Mouse (Mus musculus) forebrain, postnatal 0 days (tissue): ENCODE measurements around the gene Gm45623. TPM values are rescaled to one million over a fixed set of nuclear protein-coding genes. Genes with fewer than 3 reads are reported as not detected.

Experiments used
- ATAC-seq: fragments of 200-750 bp; cut with Nextera tagmentation; 2 replicates; pipeline ENCODE4 v1.8.0; 2017; ENCODE audit warnings: mild to moderate bottlenecking, moderate library complexity
- DNase-seq: peaks from one replicate; pipeline ENCODE4 v3.0.0-alpha.2; 2015
- H3K27ac ChIP-seq: fragments of 300-500 bp; sonication (generic); 2 replicates; pipeline ENCODE4 v1.5.1; 2014; ENCODE audit warnings: low read depth, mild to moderate bottlenecking, antibody characterized with exemption, low read length, moderate library complexity, mixed read lengths
- H3K27me3 ChIP-seq: fragments of 300-500 bp; sonication (generic); 2 replicates; pipeline ENCODE4 v1.6.1; 2014; ENCODE audit warnings: mild to moderate bottlenecking, low read length, mixed read lengths; ENCODE audit not compliant: insufficient read depth
- H3K36me3 ChIP-seq: fragments of 300-500 bp; sonication (generic); 2 replicates; pipeline ENCODE4 v1.6.1; 2014; ENCODE audit warnings: mild to moderate bottlenecking, moderate library complexity; ENCODE audit not compliant: insufficient read depth
- H3K4me1 ChIP-seq: fragments of 300-500 bp; sonication (generic); 2 replicates; pipeline ENCODE4 v1.6.1; 2014; ENCODE audit warnings: antibody characterized with exemption; ENCODE audit not compliant: insufficient read depth
- H3K4me2 ChIP-seq: fragments of 300-500 bp; sonication (generic); 2 replicates; pipeline ENCODE4 v1.6.1; 2014; ENCODE audit warnings: low read depth, mild to moderate bottlenecking, moderate library complexity
- H3K4me3 ChIP-seq: fragments of 300-500 bp; sonication (generic); 2 replicates; pipeline ENCODE4 v1.5.1; 2014; ENCODE audit warnings: low read depth, low read length, mixed read lengths
- H3K9ac ChIP-seq: fragments of 300-500 bp; sonication (generic); 2 replicates; pipeline ENCODE4 v1.6.1; 2014; ENCODE audit warnings: mild to moderate bottlenecking
- H3K9me3 ChIP-seq: fragments of 300-500 bp; sonication (generic); 2 replicates; pipeline ENCODE4 v1.6.1; 2016; ENCODE audit warnings: low read length
- CTCF ChIP-seq: sonication (generic); IDR thresholded peaks from 2 replicates; pipeline ENCODE4 v1.5.1; 2016; ENCODE audit warnings: antibody characterized with exemption, control low read depth, low read depth
- WGBS: fragments of 180-500 bp; shearing (Covaris S2); extraction: QIAGEN DNeasy Blood & Tissue Kit; methylation state at CpG from one replicate; pipeline ENCODE4 v1.1.7; 2014; 5-methylcytosine and 5-hydroxymethylcytosine counted together
- polyA plus RNA-seq: library from polyadenylated mRNA; unstranded; fragments of >200 nt; fragmentation: Nextera tagmentation; extraction: Ambion mirVana; gene quantifications from 2 replicates; pipeline ENCODE4 v1.2.1, GENCODE M21; 2015
- total RNA-seq: library from RNA; depleted of rRNA; stranded (reverse); fragments of >200 nt; gene quantifications from 2 replicates; pipeline ENCODE4 v1.2.3, GENCODE M21; 2014

The Gm45623 gene
- total and polyA plus RNA-seq, 2 experiments from 2014 or later = 3.4 to 8.8 TPM

- no peak overlapping the region for H3K9ac ChIP-seq
- peaks cover 35% of the 10 kb centered on the region for H3K36me3 ChIP-seq
- DNase-seq (no peak), ATAC-seq (no peak)
- H3K4me3 ChIP-seq = no peak overlapping the region
- H3K9me3 ChIP-seq = no peaks in the 10 kb centered on the region
- no peaks in the 10 kb centered on the region for H3K4me1 ChIP-seq
- no peak overlapping the region for H3K27ac ChIP-seq
- 79% methylated on average over 7 of the region's 7 CpGs for WGBS
- TF ChIP-seq CTCF = no peak
- no peak overlapping the region for H3K4me2 ChIP-seq
- H3K27me3 ChIP-seq = no peaks in the 10 kb centered on the region
Observed at GRCm38 (mm10) chr13:56741691-56742090, 11.9 kb downstream of the Gm45623 start.

GRCm38 (mm10) chr13:56740496-56740895, 13.1 kb downstream of the Gm45623 start:
- H3K4me1 ChIP-seq = no peaks in the 10 kb centered on the region
- no peak overlapping the region for H3K4me3 ChIP-seq
- TF ChIP-seq CTCF = no peak
- H3K27ac ChIP-seq = no peak overlapping the region
- H3K36me3 ChIP-seq = peaks cover 40% of the 10 kb centered on the region
- ATAC-seq (no peak), DNase-seq (no peak)
- 83% methylated on average over 6 of the region's 6 CpGs for WGBS
- H3K4me2 ChIP-seq = no peak overlapping the region
- H3K9me3 ChIP-seq = no peaks in the 10 kb centered on the region
- no peak overlapping the region for H3K9ac ChIP-seq
- no peaks in the 10 kb centered on the region for H3K27me3 ChIP-seq

GRCm38 (mm10) chr13:56739556-56739955, 14.1 kb downstream of the Gm45623 start:
- no peaks in the 10 kb centered on the region for H3K9me3 ChIP-seq
- no peak overlapping the region for H3K4me3 ChIP-seq
- H3K4me1 ChIP-seq = no peaks in the 10 kb centered on the region
- TF ChIP-seq CTCF = no peak
- DNase-seq (no peak), ATAC-seq (no peak)
- no peak overlapping the region for H3K27ac ChIP-seq
- peaks cover 44% of the 10 kb centered on the region for H3K36me3 ChIP-seq
- H3K4me2 ChIP-seq = no peak overlapping the region
- no peaks in the 10 kb centered on the region for H3K27me3 ChIP-seq
- H3K9ac ChIP-seq = no peak overlapping the region
- WGBS = 93% methylated on average over 5 of the region's 5 CpGs

- peak; percentile 74 for TF ChIP-seq CTCF
- no peak overlapping the region for H3K4me3 ChIP-seq
- no peaks in the 10 kb centered on the region for H3K4me1 ChIP-seq
- WGBS = 54% methylated on average over 6 of the region's 6 CpGs
- no peak overlapping the region for H3K9ac ChIP-seq
- H3K9me3 ChIP-seq = no peaks in the 10 kb centered on the region
- H3K36me3 ChIP-seq = peaks cover 49% of the 10 kb centered on the region
- peak; percentile 48 for DNase-seq
- H3K27ac ChIP-seq = no peak overlapping the region
- no peak for ATAC-seq
- H3K27me3 ChIP-seq = no peaks in the 10 kb centered on the region
- no peak overlapping the region for H3K4me2 ChIP-seq
Observed at GRCm38 (mm10) chr13:56735212-56735875, 18.3 kb downstream of the Gm45623 start.

GRCm38 (mm10) chr13:56734617-56735016, 19.0 kb downstream of the Gm45623 start:
- no peak for ATAC-seq

GRCm38 (mm10) chr13:56729046-56729445, 24.6 kb downstream of the Gm45623 start:
- Histone ChIP-seq H3K4me2 (no peak overlapping the region), H3K36me3 (peaks cover 34% of the 10 kb centered on the region), H3K27ac (no peak overlapping the region), H3K9me3 (no peaks in the 10 kb centered on the region), H3K27me3 (no peaks in the 10 kb centered on the region), H3K4me3 (no peak overlapping the region), H3K4me1 (no peaks in the 10 kb centered on the region), H3K9ac (no peak overlapping the region)
- DNase-seq (no peak), ATAC-seq (no peak)
- WGBS = 94% methylated on average over 7 of the region's 7 CpGs
- TF ChIP-seq CTCF = no peak

More at GRCm38 (mm10) chr13:56734617-56735016, 19.0 kb downstream of the Gm45623 start:
- H3K4me1 ChIP-seq = no peaks in the 10 kb centered on the region
- no peak for DNase-seq
- H3K4me2 ChIP-seq = no peak overlapping the region
- no peak overlapping the region for H3K27ac ChIP-seq
- 92% methylated on average over 4 of the region's 4 CpGs for WGBS
- TF ChIP-seq CTCF = no peak
- no peaks in the 10 kb centered on the region for H3K27me3 ChIP-seq
- H3K9me3 ChIP-seq = no peaks in the 10 kb centered on the region
- H3K4me3 ChIP-seq = no peak overlapping the region
- H3K9ac ChIP-seq = no peak overlapping the region
- peaks cover 44% of the 10 kb centered on the region for H3K36me3 ChIP-seq

- H3K27ac ChIP-seq = no peak overlapping the region
- no peaks in the 10 kb centered on the region for H3K27me3 ChIP-seq
- no peak for DNase-seq
- ATAC-seq = no peak
- H3K9me3 ChIP-seq = no peaks in the 10 kb centered on the region
- no peak overlapping the region; the same call in 1 of the 2 replicates for H3K9ac ChIP-seq
- no peak overlapping the region for H3K4me2 ChIP-seq
- WGBS = 80% methylated on average over 4 of the region's 4 CpGs
- H3K4me1 ChIP-seq = no peaks in the 10 kb centered on the region
- peaks cover 34% of the 10 kb centered on the region for H3K36me3 ChIP-seq
- no peak for TF ChIP-seq CTCF
- H3K4me3 ChIP-seq = no peak overlapping the region
Observed at GRCm38 (mm10) chr13:56726551-56726950, 27.1 kb downstream of the Gm45623 start.
